Mouse (Mus musculus) lung, adult 2 months (tissue): ENCODE data around the gene Cdc27. TPM values are rescaled to one million over a fixed set of nuclear protein-coding genes. Genes with fewer than 3 reads are reported as not detected.

Experiments used
- DNase-seq: peaks from one replicate; pipeline ENCODE4 v3.0.0; 2022
- H3K4me1 ChIP-seq: fragments of 200-500 bp; 2 replicates; pipeline ENCODE4 v1.6.1; 2011; ENCODE audit warnings: low read length; ENCODE audit not compliant: control insufficient read depth, insufficient read depth
- H3K4me3 ChIP-seq: fragments of 200-500 bp; replicated peaks from 2 replicates; pipeline ENCODE3; 2011; ENCODE audit warnings: low read depth, mild to moderate bottlenecking, control low read depth, low read length; ENCODE audit errors: extremely low read depth
- CTCF ChIP-seq: fragments of 200-500 bp; IDR thresholded peaks from 2 replicates; pipeline ENCODE4 v1.5.1; 2011; ENCODE audit warnings: mild to moderate bottlenecking, low read length, control low read depth; ENCODE audit not compliant: insufficient read depth
- POLR2A ChIP-seq: fragments of 200-500 bp; IDR thresholded peaks from 2 replicates; pipeline ENCODE4 v1.6.1; 2011; ENCODE audit warnings: low read depth, mild to moderate bottlenecking, control low read depth, low read length, borderline replicate concordance; ENCODE audit errors: extremely low read depth
- WGBS: fragments of 180-500 bp; shearing (Covaris S2); methylation state at CpG from one replicate; pipeline ENCODE4 v1.1.7; 2018; 5-methylcytosine and 5-hydroxymethylcytosine counted together
- polyA plus RNA-seq: library from polyadenylated mRNA; depleted of rRNA; stranded (reverse); fragments of >200 nt; gene quantifications from 2 replicates; pipeline ENCODE4 v1.2.3, GENCODE M21; 2012

Cdc27 gene
- polyA plus RNA-seq, 1 experiment, result 6.9 TPM

DNA sequence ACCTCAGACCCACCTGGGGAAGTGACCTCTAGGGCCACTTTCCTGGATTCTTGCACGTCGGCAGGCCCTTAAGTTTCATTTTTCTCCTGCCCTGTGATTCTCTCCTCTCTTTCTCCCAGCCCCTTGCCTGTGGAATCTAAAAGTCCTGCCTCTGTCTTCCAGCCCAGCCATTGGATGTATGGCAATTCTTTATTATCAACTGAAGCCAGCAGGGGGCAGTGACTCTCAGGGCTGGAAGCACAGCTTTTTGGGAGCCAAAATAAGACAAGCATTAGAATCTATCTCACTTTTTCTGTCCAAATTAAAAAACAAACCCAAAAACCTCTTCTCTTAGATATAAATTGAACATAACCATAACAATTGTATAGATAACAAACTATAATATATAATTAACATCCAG lies 39.8 kb downstream of the Cdc27 start:
- no peaks in the 10 kb centered on the region for H3K4me1 ChIP-seq
- WGBS, result 85% methylated on average over 2 of the region's 2 CpGs
- H3K4me3 ChIP-seq, result no peak overlapping the region
- TF ChIP-seq CTCF (peak; percentile 52), POLR2A (no peak)
- DNase-seq, result peak; percentile 7

DNA sequence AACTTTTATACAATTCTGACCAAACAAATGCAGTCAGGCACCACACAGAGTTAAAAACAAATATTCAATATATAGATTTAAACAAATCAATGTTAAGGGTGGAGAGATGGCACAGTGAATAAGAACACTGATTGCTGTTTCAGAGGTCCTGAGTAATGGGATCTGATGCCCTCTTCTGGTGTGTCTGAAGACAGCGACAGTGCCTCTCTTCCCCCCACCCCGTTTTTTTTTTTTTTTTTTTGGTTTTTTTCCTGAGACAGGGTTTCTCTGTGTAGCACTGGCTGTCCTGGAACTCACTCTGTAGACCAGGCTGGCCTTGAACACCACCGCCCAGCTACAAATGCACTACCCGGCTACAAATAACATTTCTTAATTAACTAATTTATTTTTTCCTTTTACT lies 42.0 kb downstream of the Cdc27 start:
- DNase-seq, result no peak
- no peaks in the 10 kb centered on the region for H3K4me1 ChIP-seq
- 84% methylated on average over 4 of the region's 4 CpGs for WGBS
- no peak overlapping the region for H3K4me3 ChIP-seq
- TF ChIP-seq POLR2A (no peak), CTCF (no peak)

DNA sequence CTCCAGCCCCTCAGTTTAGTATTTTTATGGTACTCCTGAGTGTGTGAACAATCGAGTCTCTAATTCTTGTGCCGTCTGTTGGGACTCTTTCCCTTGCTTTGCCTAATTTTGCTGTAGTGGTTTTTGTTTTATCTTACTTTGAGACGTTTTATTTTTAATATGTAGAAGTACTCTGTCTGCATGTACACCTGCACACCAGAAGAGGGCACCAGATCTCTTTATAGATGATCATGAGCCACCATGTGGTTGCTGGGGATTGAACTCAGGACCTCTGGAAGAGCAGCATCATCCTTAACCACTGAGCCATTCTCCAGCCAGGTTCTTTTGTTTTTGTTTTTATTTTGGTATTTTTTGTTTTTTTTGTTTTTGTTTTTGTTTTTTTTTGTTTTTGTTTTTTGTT lies 62.1 kb downstream of the Cdc27 start:
- Histone ChIP-seq H3K4me3 (no peak overlapping the region), H3K4me1 (no peaks in the 10 kb centered on the region)
- no peak for TF ChIP-seq POLR2A
- no peak for TF ChIP-seq CTCF
- no peak for DNase-seq
- 87% methylated on average over 3 of the region's 3 CpGs for WGBS

DNA sequence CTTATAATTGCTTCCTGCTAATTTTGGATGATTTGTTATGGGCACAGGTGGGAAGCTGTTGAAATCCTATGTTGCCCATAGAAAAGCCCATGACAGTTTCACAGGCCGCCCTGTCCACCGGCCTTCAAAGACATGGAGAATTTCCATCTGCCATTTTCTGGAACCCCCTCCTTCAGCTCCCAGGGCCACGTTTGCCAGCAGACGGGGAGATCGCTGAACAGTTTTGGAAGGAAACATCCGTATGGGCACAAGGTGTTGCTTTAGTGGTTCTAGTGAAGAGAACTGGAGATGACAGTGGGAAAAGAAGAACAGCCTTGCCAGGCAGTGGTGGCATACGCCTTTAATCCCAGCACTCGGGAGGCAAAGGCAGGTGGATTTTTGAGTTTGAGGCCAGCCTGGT lies 68.4 kb downstream of the Cdc27 start:
- H3K4me3 ChIP-seq, result no peak overlapping the region
- TF ChIP-seq CTCF, result no peak
- no peak for TF ChIP-seq POLR2A
- no peak for DNase-seq
- 90% methylated on average over 8 of the region's 8 CpGs for WGBS
- no peaks in the 10 kb centered on the region for H3K4me1 ChIP-seq

DNA sequence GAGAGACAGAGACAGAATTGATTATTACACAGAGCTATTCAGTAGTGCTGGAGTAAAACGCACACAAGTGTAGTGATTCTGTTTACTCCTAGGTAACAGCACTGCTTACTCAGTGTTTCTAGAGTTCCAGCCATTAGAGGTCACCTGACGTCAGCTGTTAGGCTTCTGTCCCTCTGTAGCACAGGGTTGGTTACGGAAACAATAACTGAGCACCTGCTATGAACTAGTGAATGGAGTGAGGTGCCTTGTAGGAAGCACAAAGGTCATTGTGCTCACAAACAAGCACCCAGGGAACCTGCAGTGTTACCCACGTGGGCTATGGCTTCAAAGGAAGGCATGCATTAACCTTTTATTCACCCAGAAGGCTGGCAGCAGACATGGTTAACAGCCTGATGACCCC lies 70.9 kb downstream of the Cdc27 start:
- 65% methylated on average over 4 of the region's 4 CpGs for WGBS
- TF ChIP-seq POLR2A (no peak), CTCF (no peak)
- Histone ChIP-seq H3K4me3 (no peak overlapping the region), H3K4me1 (no peaks in the 10 kb centered on the region)
- no peak for DNase-seq

DNA sequence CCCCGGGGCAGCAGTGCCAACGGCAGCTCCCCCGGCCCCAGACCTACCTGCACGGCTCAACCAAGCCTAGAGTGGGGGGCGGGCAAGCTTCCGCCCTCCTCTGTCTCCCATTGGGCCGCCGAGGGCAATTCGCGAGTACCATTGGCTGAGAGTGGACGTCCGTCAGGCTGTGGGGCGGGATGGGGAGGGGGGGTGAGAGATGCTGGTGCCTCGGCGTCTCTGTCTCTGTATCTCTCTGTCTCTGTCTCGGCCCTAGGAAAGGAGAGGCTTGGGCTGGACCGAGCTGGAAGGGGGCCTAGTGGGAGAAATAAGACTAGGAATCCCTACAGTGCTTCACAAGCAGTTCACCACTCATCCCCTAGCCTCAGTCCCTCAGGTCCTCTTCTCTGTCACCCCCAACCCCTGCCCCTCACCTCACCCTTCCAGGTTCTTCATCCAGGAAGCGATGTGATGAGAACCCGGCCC lies 81.0 kb downstream of the Cdc27 start:
- whole genome bisulfite sequencing, result under 1% methylated on average over 18 of the region's 19 CpGs
- DNase-seq, result peak; percentile 90
- TF ChIP-seq POLR2A (0 out of 2 replicates have a peak, but pooled peaks have one; percentile 20), CTCF (no peak)
- no peaks in the 10 kb centered on the region; the same call in 1 of the 2 replicates for H3K4me1 ChIP-seq
- H3K4me3 ChIP-seq, result peak overlapping the region; percentile 74

DNA sequence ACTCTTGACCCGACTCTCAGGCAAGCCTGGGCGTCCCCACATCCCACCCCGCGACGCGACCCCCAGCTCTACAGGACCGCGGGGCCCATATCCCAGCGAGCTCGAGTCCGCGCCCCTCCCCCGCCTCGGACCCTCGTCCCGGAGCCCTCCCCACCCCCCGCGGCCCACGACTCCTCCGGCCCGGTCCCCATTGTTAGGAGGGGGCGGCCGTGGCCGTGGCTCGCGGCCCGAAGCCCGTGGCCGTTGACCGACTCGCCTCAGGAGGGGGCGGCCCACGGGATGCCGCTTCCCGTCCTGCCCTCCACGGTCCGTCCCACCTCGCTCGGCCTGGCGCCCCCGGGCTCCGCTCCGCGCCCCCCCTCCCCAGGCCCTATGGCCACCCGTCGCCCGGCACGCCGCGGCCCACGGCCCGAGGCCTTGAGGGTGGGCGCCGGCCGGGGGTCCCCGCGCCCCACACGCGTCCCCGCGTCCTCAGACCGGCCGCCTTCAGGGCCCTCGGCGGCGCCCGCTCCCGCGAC lies 81.6 kb downstream of the Cdc27 start, which contains the start of gene Kansl1:
Kansl1 (minus strand) TSS at position 111 of the 518 bp plus-strand sequence.
- under 1% methylated on average over 66 of the region's 69 CpGs for WGBS
- H3K4me1 ChIP-seq, result no peaks in the 10 kb centered on the region; the same call in 1 of the 2 replicates
- DNase-seq, result no peak

DNA sequence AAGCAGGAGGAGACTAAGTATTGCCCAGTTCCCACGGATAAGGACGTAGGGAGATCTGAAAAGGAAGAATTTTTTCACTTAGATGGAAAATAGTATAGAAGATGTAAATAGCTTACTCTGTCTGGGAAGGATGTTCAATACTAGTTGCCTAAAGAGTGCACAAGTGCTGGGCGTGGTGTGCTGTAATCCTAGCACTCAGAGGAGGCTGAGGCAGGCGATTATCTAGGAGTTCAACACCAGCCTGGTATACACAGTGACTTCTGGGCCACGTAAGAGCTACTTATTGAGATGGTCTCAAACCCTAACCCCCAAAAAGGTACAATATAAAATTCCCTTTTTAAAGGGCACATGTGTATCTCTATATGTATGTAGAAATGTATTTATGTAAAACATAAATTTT lies 82.7 kb downstream of the Cdc27 start:
- DNase-seq, result no peak
- TF ChIP-seq POLR2A, result no peak
- Histone ChIP-seq H3K4me1 (no peaks in the 10 kb centered on the region; the same call in 1 of the 2 replicates), H3K4me3 (no peak overlapping the region)
- WGBS, result 77% methylated on average over 5 of the region's 5 CpGs

More for the DNA sequence above, 81.6 kb downstream of the Cdc27 start, which contains the start of gene Kansl1:
- TF ChIP-seq CTCF, result no peak
- no peak for TF ChIP-seq POLR2A
- H3K4me3 ChIP-seq, result peak within 1 kb of the TSS; percentile 74

DNA sequence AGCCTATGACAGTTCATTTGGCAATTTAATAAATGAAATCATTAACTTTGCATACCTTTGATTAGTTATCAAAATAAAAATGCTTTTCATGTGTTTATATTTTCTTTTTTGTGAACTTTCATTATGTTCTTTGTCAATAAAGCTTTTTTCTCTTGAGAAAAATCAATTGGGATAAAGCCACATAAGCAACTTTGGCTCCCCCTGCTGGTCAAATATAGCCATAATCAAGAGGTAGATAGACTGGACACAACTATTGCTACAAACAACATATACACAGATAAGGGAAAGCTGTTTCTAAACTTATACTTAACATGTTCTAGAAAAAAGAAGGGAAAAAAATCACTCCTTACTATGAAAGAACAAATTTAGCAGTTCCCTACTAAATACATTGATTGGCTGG lies 88.9 kb downstream of the Cdc27 start:
- no peak for TF ChIP-seq POLR2A
- no peak for TF ChIP-seq CTCF
- DNase-seq, result peak; percentile 30
- no peak overlapping the region for H3K4me3 ChIP-seq
- H3K4me1 ChIP-seq, result peaks cover under 1% of the 10 kb centered on the region; the same call in 1 of the 2 replicates

DNA sequence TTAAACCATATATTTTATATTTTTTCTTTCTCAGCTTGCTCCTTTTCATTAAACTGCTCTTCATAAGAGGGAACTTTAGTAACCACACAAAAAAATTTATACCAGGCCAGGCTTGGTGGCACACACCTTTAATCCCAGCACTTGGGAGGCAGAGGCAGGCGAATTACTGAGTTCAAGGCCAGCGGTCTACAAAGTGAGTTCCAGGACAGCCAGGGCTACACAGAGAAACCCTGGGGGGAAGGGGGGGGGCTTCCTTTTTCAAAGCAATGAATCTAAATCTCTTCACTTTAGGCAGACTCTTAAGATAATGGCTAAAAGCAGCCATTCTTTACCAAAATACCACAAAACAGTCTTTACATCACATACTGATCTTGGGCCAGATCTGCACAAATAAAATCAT lies 90.7 kb downstream of the Cdc27 start:
- 96% methylated on average over 2 of the region's 2 CpGs for WGBS

More for the DNA sequence above, 90.7 kb downstream of the Cdc27 start:
- Histone ChIP-seq H3K4me3 (no peak overlapping the region), H3K4me1 (peaks cover 3% of the 10 kb centered on the region; the same call in 1 of the 2 replicates)
- DNase-seq, result no peak
- no peak for TF ChIP-seq CTCF
- no peak for TF ChIP-seq POLR2A
